Mouse (Mus musculus) adipocyte (in vitro differentiated cells): ENCODE measurements at regions not wholly inside any gene's neighbourhood (a gene's known extent, or its start where the extent isn't known, plus 50 kb on each side); places are given as distances from the start of the nearest gene placed in this dataset.

Source experiments
- DNase-seq: peaks from one replicate; pipeline ENCODE4 v3.0.0-alpha.2; 2016; ENCODE audit warnings: low spot score

DNA sequence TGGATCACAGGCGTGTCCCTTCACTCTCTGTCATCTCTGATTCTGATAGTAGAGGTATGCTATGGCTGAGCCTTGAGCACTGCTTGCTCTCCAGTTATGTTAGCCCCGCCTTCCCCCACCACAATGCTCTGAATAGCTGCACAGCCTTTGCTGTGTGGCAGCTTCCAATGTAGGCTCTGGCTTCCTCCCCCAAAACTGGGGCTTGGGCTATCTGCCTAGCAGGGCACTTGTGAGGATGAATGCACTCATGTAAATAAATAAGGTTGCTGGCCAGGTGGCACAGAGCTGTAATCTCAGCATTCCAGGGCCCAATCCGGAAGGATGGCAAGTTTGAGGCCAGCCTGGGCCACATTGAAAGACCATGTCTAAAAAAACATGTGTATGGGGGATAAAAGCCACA, 103.6 kb upstream of the Sdk1 start:
- DNase-seq, result no peak

DNA sequence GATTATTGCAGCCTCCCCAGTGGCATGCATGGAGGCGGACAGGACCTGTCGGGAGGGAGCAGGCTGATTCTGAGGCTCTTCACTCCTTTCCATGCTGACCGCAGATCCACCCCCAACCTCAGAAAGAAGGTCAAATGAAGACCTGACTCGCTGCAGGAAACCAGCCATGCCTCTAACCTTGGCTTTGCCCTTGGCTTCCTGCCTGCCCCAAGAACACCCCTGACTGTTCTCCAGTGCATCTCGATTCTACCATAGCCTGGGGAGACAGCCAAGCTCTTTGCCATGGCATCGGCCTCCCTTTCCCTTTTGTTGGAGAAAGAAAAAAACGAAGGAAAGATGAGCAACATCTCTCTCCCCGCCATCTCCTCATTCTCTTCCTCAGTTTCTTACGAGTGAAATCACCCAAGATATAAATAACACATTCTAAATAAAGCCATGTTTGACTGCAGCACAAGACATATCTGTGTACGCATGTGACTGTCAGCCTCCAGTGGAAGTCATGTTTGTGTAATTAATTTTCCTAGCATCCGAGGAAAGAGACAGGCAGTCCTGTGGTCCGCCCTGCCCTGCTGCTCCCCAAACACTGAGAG, 102.4 kb upstream of the Sdk1 start:
- no peak for DNase-seq

DNA sequence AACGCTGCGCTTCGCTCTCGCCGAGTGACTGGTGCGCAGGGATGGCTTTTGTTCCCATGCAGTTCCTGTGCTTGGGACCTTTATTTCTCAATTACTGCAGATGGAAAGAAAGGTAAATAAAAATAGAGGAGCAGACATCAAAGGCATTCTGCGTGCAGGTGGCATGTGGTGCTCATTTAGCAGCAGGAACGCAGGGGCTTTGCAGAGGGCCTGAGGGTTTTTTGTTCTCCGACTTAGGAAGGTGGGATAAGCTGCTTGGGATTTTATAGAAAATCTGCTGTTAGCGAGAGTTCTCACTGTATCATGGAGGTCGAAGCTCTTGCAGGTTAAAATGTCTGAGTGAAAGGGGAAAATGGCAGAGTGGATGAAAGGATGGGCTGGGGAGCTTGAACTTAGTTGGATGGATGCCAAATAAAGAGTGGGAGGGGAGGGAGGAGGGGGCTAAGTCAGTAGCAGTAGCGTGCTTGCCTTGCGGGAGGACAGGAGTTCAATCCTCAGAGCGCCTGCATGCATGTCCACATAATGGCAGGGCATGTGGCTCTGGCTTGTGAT, 101.9 kb upstream of the Sdk1 start:
- no peak for DNase-seq

DNA sequence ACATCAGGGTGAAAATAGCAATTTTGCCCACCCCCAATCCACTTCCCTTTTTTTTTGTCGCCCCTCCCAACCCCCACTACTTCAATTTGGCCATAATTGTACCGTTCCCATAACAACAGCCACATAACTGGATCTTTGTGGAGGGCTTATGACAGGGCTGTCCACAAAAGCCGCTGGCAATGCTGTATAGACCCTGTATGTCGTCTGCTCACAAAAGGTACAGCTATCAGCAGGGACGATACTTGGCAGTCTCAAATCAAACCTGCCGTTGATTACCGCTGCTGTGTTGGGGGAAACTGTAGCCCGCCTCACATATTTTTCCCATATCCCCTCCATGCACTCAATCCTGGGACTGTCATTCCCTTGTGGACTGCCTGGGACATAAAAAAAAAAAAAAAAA, 80.9 kb upstream of the Sdk1 start:
- no peak for DNase-seq

DNA sequence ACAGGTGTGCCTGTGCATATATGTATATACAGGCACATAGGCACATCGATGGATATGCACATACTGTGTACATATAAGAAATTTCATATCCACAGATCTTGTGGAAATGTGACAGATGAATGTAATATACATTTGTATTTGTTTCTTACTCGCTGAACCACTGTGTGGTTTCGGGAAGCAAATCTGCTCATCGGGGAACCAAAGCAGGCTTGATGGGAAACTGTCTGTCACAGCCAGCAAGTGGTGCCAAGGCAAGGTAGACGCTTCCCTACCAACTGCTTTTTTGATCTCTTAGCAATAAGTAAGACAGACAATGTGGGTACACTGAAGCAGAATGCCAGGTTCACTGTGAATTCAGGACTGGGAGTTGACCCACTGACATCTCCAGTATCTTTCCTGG, 80.3 kb upstream of the Sdk1 start:
- no peak for DNase-seq

DNA sequence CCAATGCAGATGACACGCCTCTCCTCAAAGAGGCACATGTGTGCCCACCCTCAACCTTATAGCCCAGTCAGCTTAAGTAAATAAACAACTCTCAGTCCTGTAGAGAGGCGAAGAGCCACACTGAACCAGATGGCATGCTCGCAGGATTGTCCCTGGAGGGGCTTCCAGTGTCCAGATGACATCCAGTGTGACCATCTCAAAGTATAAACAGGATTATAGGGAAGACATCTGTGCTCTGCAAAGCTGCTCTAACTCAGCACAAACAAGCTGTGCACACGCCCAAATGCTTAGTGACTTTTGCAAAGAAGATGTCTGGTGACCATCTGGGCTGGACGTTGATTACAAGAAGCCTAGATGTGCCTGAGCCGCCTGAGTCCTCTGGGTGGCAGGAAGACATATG, 58.8 kb upstream of the Sdk1 start:
- no peak for DNase-seq

DNA sequence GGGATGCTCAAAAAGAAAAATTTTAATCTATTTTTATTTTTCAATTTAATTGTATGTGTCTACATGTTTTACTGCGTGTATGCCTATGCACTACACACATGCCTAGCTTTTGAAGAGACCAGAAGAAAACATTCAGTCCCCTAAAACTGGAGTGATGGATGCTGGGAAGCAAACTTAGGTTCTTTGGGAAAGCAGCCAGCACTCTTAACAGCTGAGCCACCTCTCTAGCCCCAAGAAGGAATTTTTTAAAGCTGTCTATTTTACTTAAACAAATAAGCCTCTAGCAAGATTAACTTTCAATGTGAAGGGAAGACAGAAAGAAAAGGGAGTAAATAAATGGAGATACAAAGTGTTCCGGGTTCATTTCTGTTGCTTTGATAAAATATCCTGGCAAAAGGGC, 52.3 kb upstream of the Sdk1 start:
- DNase-seq, result no peak
